Mouse (Mus musculus) heart, postnatal 10 days (tissue): ENCODE results near the gene Gm10842. TPM values are rescaled to one million over a fixed set of nuclear protein-coding genes. Genes with fewer than 3 reads are reported as not detected.

Source experiments
- total RNA-seq, 2 experiments: library from RNA; stranded (reverse); gene quantifications; 2 replicates each; pipeline ENCODE4 v1.2.3; 2021

Gm10842 gene
- total RNA-seq, 2 experiments from 2014 or later, result not detected

Other genes with a start within 250 kb of the Gm10842 start
- gene Efcab3, start 83.3 kb upstream of the Gm10842 start, total RNA-seq, result not detected
- 10 to 100 TPM; 13.6 to 14.3 TPM for gene Mettl2, start 20.5 kb upstream of the Gm10842 start, total RNA-seq
- gene Tlk2, start 31.9 kb downstream of the Gm10842 start, total RNA-seq, result 10 to 100 TPM; 47.9 to 50.7 TPM
- 10 to 100 TPM; 35.1 to 35.9 TPM for gene Mrc2, start 145.8 kb downstream of the Gm10842 start, total RNA-seq